Mouse (Mus musculus) frontal cortex, postnatal 14 days (tissue): ENCODE results near the gene Gm8298.
"Not testable (repeated sequence)": the region's sequence is repeated elsewhere in the genome, so short reads cannot be mapped to it uniquely, and the experiment has no call there.

Experiments used
- DNase-seq, 2 experiments: peaks; one replicate each; pipeline ENCODE4 v3.0.0; 2022; ENCODE audit warnings: low spot score in 2 of 2

Gm8298 gene

GRCm38 (mm10) chr3:59860751-59861150 lies at the start of gene Gm8298:
Gene Gm8298 (plus strand): TSS chr3:59861051.
- DNase-seq = no peak

DNA sequence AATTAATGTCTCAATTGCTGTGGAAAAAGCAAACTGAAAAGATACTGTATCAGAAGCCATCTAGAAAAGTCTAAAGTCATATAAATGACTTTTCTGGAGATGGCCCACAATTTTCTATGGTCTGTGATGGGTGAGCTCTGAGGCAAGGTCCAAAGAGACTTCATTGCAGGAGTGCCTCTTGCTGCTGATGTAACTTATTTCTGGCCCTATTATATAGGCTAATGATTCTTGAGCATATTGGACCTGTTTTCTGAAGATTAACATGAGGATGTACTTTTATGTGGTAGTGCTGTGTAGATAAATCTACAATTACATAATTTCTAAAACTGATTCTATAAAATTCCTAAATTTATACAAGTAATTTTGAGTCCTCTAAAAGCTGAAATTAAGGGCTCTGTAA lies 47.7 kb upstream of the Gm8298 start:
- no peak for DNase-seq

DNA sequence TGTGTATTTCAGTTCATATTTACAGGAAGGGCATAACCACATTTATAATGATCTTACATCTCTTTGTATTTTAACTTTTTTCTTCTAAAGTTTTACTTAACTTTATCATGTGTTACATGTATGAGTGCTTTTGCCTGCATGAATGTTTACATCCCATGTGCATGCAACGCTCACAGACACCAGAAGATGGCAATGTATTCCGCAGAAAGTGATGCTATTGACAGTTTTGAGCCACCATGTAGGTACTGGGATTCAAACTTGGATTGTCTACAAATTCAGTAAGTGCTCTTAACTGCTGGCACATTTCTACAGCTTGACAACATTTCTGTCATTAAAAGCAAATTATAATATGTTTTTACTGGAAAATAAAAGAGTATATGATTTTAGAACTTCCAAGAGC lies 9.9 kb downstream of the Gm8298 start:
- peak in 1 of 2 experiments; percentile 5 for DNase-seq

DNA sequence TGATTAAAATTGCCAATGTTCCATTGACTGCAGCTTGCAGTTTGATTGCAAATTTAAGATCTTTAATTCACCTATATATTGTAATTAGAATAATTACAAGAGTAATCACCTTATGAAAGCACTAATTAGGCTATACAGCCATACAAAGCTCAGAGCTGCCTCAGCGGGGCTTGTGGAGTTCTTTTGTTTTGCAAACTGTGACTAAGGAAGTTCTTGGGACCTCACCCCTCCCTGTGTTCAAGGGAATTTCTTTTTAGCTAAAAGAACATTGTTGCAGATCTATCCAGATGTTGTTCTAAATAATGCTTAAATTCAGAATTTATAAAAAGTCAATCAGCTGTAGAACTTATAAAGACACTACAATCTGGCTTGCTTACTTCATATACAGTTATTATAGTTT lies 16.8 kb downstream of the Gm8298 start:
- not testable (repeated sequence) for DNase-seq

DNA sequence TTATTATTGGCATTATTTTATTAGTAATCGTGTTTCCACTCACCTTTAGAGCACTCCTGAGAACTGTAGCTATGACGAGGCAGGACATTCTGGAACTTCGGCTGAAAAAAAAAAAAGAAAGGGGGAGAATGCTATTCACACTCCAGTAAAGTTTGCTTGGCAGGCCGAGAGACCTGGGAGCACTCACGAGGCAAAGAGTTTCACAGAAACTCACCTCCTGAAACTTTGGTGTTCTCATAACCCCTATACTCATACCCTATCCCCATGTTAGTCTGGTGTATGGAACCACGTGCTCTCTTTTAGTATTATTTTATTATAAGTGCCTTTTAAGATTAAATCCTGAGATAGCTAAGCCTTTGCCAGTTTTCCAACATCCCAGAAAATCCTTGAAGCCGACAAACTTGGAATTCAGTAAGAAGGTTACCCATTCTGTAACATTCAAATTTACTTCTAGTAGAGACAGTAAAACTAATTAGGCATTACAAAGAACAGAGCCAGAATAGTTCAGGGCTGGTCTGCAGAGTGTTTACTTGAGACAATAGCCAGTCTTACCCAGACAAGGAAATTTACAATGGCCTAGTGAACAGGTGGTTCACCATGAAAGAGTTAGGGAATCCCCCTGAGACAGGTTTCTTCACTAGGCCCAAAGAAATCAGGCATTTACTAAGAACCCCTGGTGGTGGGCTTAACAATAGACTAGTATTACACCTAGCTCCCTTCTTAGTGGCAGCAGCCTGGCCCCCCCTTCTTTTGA lies 19.1 kb downstream of the Gm8298 start:
- DNase-seq = not testable (repeated sequence)

GRCm38 (mm10) chr3:59893276-59893675 lies 32.4 kb downstream of the Gm8298 start:
- DNase-seq = no peak

- no peak for DNase-seq
Observed at GRCm38 (mm10) chr3:59924914-59925313, 64.1 kb downstream of the Gm8298 start, which contains the start of gene C130079G13Rik. Gene C130079G13Rik (plus strand): TSS chr3:59925214.
